Mouse (Mus musculus) ES-E14 (cell line): ENCODE results near the gene Naif1.

Source experiments
- CHD2 ChIP-seq: IDR thresholded peaks from 2 replicates; pipeline ENCODE4 v1.6.1; 2014; ENCODE audit warnings: mild to moderate bottlenecking, low read depth, low read length, inconsistent platforms
- HCFC1 ChIP-seq: IDR thresholded peaks from 2 replicates; pipeline ENCODE4 v1.6.1; 2012; ENCODE audit warnings: low read length, inconsistent platforms, borderline replicate concordance; ENCODE audit not compliant: insufficient read depth
- MAFK ChIP-seq: IDR thresholded peaks from 2 replicates; pipeline ENCODE4 v1.6.1; 2014; ENCODE audit warnings: mild to moderate bottlenecking, low read depth, low read length, inconsistent platforms; ENCODE audit not compliant: insufficient read depth
- ZC3H11A ChIP-seq: IDR thresholded peaks from 2 replicates; pipeline ENCODE4 v1.6.1; 2012; ENCODE audit warnings: low read depth, mild to moderate bottlenecking, inconsistent platforms, low read length, borderline replicate concordance
- ZNF384 ChIP-seq: IDR thresholded peaks from 2 replicates; pipeline ENCODE4 v1.6.1; 2012; ENCODE audit warnings: low read depth, low read length, inconsistent platforms

DNA sequence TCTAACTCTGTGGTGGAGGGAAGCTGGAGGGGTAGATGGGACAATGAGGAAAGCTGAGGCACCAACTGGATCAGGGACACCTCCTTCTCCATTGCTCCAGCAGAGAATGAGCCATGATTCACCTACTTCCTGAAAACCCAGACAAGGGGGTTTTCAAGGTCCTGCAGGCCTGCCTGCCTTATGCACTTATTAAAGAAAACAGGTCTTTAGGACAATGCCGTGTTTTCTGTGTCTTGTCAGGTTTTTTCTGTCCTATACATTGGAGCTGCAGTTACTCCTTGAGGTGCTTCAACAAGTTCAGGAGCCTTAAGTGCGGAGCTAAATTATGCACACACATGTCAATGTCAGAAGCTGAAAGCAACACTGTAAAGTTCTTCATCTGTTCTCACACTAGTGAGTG lies 8.7 kb upstream of the Naif1 start:
- TF ChIP-seq ZC3H11A (no peak), MAFK (no peak), HCFC1 (no peak), CHD2 (no peak), ZNF384 (no peak)
